Mouse (Mus musculus): ENCODE measurements at regions not wholly inside any gene's neighbourhood (a gene's known extent, or its start where the extent isn't known, plus 50 kb on each side); places are given as distances from the start of the nearest gene placed in this dataset.

GRCm38 (mm10) chr4:152936614-152937013 lies 458.9 kb upstream of the Kcnab2 start:
- no peak for DNase-seq (ENCODE audit: low spot score in 2 of 2)

- no peak for DNase-seq (ENCODE audit: low spot score in 2 of 2)
These were observed 457.8 kb upstream of the Kcnab2 start for GRCm38 (mm10) chr4:152935484-152935883.

- no peak for DNase-seq (ENCODE audit: low spot score in 2 of 2)
These were observed 450.8 kb upstream of the Kcnab2 start for GRCm38 (mm10) chr4:152928422-152928985.

GRCm38 (mm10) chr4:152920261-152920660 lies 442.6 kb upstream of the Kcnab2 start:
- DNase-seq (ENCODE audit: low spot score in 2 of 2): no peak

GRCm38 (mm10) chr4:152919851-152920250 lies 442.2 kb upstream of the Kcnab2 start:
- DNase-seq (ENCODE audit: low spot score in 2 of 2): no peak

GRCm38 (mm10) chr4:152916576-152916975 lies 438.9 kb upstream of the Kcnab2 start:
- no peak for DNase-seq (ENCODE audit: low spot score in 2 of 2)

- no peak for DNase-seq (ENCODE audit: low spot score in 2 of 2)
These were observed 435.8 kb upstream of the Kcnab2 start for GRCm38 (mm10) chr4:152913497-152913896.

- no peak for DNase-seq (ENCODE audit: low spot score in 2 of 2)
These were observed 435.2 kb upstream of the Kcnab2 start for GRCm38 (mm10) chr4:152912846-152913245.

- DNase-seq (ENCODE audit: low spot score in 2 of 2): no peak
These were observed 430.6 kb upstream of the Kcnab2 start for GRCm38 (mm10) chr4:152908235-152908634.

GRCm38 (mm10) chr4:152902851-152903250 lies 425.2 kb upstream of the Kcnab2 start:
- no peak for DNase-seq (ENCODE audit: low spot score in 2 of 2)

- no peak for DNase-seq (ENCODE audit: low spot score in 2 of 2)
These were observed 422.4 kb upstream of the Kcnab2 start for GRCm38 (mm10) chr4:152900049-152900448.

- DNase-seq (ENCODE audit: low spot score in 2 of 2): no peak
These were observed 417.4 kb upstream of the Kcnab2 start for GRCm38 (mm10) chr4:152895076-152895475.

- DNase-seq (ENCODE audit: low spot score in 2 of 2): no peak
These were observed 415.3 kb upstream of the Kcnab2 start for GRCm38 (mm10) chr4:152892997-152893396.

GRCm38 (mm10) chr4:152889211-152889610 lies 411.5 kb upstream of the Kcnab2 start:
- DNase-seq (ENCODE audit: low spot score in 2 of 2): no peak

GRCm38 (mm10) chr4:152888306-152888705 lies 410.6 kb upstream of the Kcnab2 start:
- no peak for DNase-seq (ENCODE audit: low spot score in 2 of 2)

- no peak for DNase-seq (ENCODE audit: low spot score in 2 of 2)
These were observed 409.1 kb upstream of the Kcnab2 start for GRCm38 (mm10) chr4:152886773-152887172.

GRCm38 (mm10) chr4:152881433-152881930 lies 403.8 kb upstream of the Kcnab2 start:
- DNase-seq (ENCODE audit: low spot score in 2 of 2): no peak

- no peak for DNase-seq (ENCODE audit: low spot score in 2 of 2)
These were observed 402.7 kb upstream of the Kcnab2 start for GRCm38 (mm10) chr4:152880368-152880767.

- DNase-seq (ENCODE audit: low spot score in 2 of 2): no peak
These were observed 401.3 kb upstream of the Kcnab2 start for GRCm38 (mm10) chr4:152878941-152879340.

GRCm38 (mm10) chr4:152878401-152878800 lies 400.7 kb upstream of the Kcnab2 start:
- DNase-seq (ENCODE audit: low spot score in 2 of 2): no peak

- no peak for DNase-seq (ENCODE audit: low spot score in 2 of 2)
These were observed 392.4 kb upstream of the Kcnab2 start for GRCm38 (mm10) chr4:152870046-152870445.

GRCm38 (mm10) chr4:152865894-152866293 lies 388.2 kb upstream of the Kcnab2 start:
- no peak for DNase-seq (ENCODE audit: low spot score in 2 of 2)

GRCm38 (mm10) chr4:152862818-152863614 lies 385.3 kb upstream of the Kcnab2 start:
- no peak for DNase-seq (ENCODE audit: low spot score in 2 of 2)

Data from urinary bladder, postnatal 36 days (tissue).